Mouse (Mus musculus) kidney, adult 2 months (tissue): ENCODE measurements around the gene Nat8f2.

Experiments used
- CTCF ChIP-seq: fragments of 200-500 bp; conservative IDR thresholded peaks from 2 replicates; pipeline ENCODE4 v1.5.1; 2011; ENCODE audit warnings: low read depth, mild to moderate bottlenecking, control low read depth, low read length, moderate library complexity, mixed read lengths; ENCODE audit not compliant: insufficient read depth, insufficient read length
- POLR2A ChIP-seq: fragments of 200-500 bp; IDR thresholded peaks from one replicate; pipeline ENCODE4 v1.6.1; 2011; ENCODE audit warnings: low read depth, low read length, control low read depth

DNA sequence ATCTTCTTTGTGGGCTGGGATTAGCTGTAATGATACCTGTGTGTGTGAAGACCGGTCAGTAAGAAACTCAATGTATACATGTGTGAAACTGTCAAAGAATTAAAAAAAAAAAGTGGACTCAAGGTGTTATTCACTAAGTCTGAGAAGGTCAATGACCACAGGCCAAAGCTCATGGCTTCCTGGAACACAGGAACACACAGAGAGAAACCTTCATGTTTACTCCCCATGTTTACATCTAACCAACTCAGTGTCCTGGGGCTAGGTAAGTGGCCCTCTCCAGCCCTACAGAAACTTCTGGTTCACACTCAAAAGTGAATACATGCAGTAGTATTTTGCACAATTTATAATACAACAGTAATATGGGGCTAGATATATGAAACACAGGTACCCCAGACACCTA is 40.7 kb upstream of the Nat8f2 start:
- no peak for TF ChIP-seq CTCF
- TF ChIP-seq POLR2A = no peak
